Mouse (Mus musculus) bone marrow, adult 2 months (tissue): Measurements from ENCODE around the gene Gm27179.
"Not testable (repeated sequence)": the region's sequence is repeated elsewhere in the genome, so short reads cannot be mapped to it uniquely, and the experiment has no call there.

Experiments
- CTCF ChIP-seq: fragments of 200-500 bp; IDR thresholded peaks from 2 replicates; pipeline ENCODE4 v1.5.1; 2011; ENCODE audit warnings: low read length, control low read depth; ENCODE audit not compliant: control insufficient read depth, insufficient read depth
- POLR2A ChIP-seq: fragments of 200-500 bp; IDR thresholded peaks from 2 replicates; pipeline ENCODE4 v1.6.1; 2011; ENCODE audit warnings: low read depth, mild to moderate bottlenecking, control low read depth, low read length, borderline replicate concordance; ENCODE audit not compliant: control insufficient read depth

GRCm38 (mm10) chr14:69502440-69503150 lies 9.8 kb downstream of the Gm27179 start:
- not testable (repeated sequence) for TF ChIP-seq CTCF, POLR2A
